Mouse (Mus musculus): ENCODE data around the gene Klk1b5.

DNA sequence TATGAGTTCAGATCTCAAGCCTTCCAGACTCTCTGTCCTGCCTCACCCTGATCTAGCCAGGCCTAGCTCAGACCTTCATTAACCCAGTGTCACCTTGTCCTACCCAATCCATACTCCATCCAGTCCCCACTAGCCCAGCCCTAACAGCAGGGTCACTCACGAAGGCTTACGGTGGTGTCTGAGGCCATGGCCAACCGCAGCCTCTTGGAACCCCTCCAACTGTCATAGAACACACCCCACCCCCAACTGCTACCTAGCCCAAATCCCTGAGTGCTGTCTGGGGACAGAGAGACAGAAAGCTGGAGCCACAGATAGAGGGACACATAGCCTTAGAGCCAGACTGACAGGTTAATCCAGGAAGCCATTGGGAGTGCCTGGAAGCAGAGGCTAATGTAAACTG is 20.2 kb downstream of the Klk1b5 start, which contains the start of gene Gm36864:
- TF ChIP-seq CTCF (IDR thresholded peaks at IDR 0.05; ENCODE audit: low read depth) (no peak), EP300 (IDR thresholded peaks at IDR 0.05; ENCODE audit: low read depth) (no peak)
